Mouse (Mus musculus) ES-E14 (cell line): Measurements from ENCODE around the gene Nkapd1.

Experiments
- CHD2 ChIP-seq: IDR thresholded peaks from 2 replicates; pipeline ENCODE4 v1.6.1; 2014; ENCODE audit warnings: mild to moderate bottlenecking, low read depth, low read length, inconsistent platforms
- MAFK ChIP-seq: IDR thresholded peaks from 2 replicates; pipeline ENCODE4 v1.6.1; 2014; ENCODE audit warnings: mild to moderate bottlenecking, low read depth, low read length, inconsistent platforms; ENCODE audit not compliant: insufficient read depth
- ZC3H11A ChIP-seq: IDR thresholded peaks from 2 replicates; pipeline ENCODE4 v1.6.1; 2012; ENCODE audit warnings: low read depth, mild to moderate bottlenecking, inconsistent platforms, low read length, borderline replicate concordance

- TF ChIP-seq ZC3H11A, result peak; percentile 56; the same call in 1 of the 2 replicates
- no peak for TF ChIP-seq CHD2
- TF ChIP-seq MAFK, result no peak
Measured at GRCm38 (mm10) chr9:50593544-50593943, 23.7 kb downstream of the Nkapd1 start.
